Mouse (Mus musculus): Measurements from ENCODE around the gene Akap6.

The Akap6 gene

GRCm38 (mm10) chr12:52699146-52699545 is at the start of gene Akap6:
Akap6 (plus strand) TSS chr12:52699383.
- peak; percentile 87 to 89 for DNase-seq (ENCODE audit: low spot score in 2 of 2)

GRCm38 (mm10) chr12:52662907-52663790 is 36.0 kb upstream of the Akap6 start:
- DNase-seq (ENCODE audit: low spot score in 2 of 2) = no peak

- no peak for DNase-seq (ENCODE audit: low spot score in 2 of 2)
These were observed 34.2 kb upstream of the Akap6 start for GRCm38 (mm10) chr12:52664944-52665343.

- no peak for DNase-seq (ENCODE audit: low spot score in 2 of 2)
These were observed 27.7 kb upstream of the Akap6 start for GRCm38 (mm10) chr12:52671436-52671835.

GRCm38 (mm10) chr12:52671943-52672342 is 27.2 kb upstream of the Akap6 start:
- DNase-seq (ENCODE audit: low spot score in 2 of 2) = no peak

GRCm38 (mm10) chr12:52673361-52673960 is 25.7 kb upstream of the Akap6 start:
- no peak for DNase-seq (ENCODE audit: low spot score in 2 of 2)

- DNase-seq (ENCODE audit: low spot score in 2 of 2) = no peak
These were observed 24.2 kb upstream of the Akap6 start for GRCm38 (mm10) chr12:52675010-52675409.

GRCm38 (mm10) chr12:52687355-52687754 is 11.8 kb upstream of the Akap6 start:
- DNase-seq (ENCODE audit: low spot score in 2 of 2) = no peak

- no peak for DNase-seq (ENCODE audit: low spot score in 2 of 2)
These were observed 10.5 kb upstream of the Akap6 start for GRCm38 (mm10) chr12:52688712-52689111.

GRCm38 (mm10) chr12:52691552-52691951 is 7.6 kb upstream of the Akap6 start:
- DNase-seq (ENCODE audit: low spot score in 2 of 2) = no peak

GRCm38 (mm10) chr12:52692290-52692974 is 6.8 kb upstream of the Akap6 start:
- DNase-seq (ENCODE audit: low spot score in 2 of 2) = no peak

GRCm38 (mm10) chr12:52697407-52698109 is 1.6 kb upstream of the Akap6 start:
- DNase-seq (ENCODE audit: low spot score in 2 of 2) = no peak

- DNase-seq (ENCODE audit: low spot score in 2 of 2) = no peak
These were observed 780 bp upstream of the Akap6 start for GRCm38 (mm10) chr12:52698276-52698930.

GRCm38 (mm10) chr12:52699961-52700696 is 946 bp downstream of the Akap6 start:
- DNase-seq (ENCODE audit: low spot score in 2 of 2) = no peak

- no peak for DNase-seq (ENCODE audit: low spot score in 2 of 2)
These were observed 1.6 kb downstream of the Akap6 start for GRCm38 (mm10) chr12:52700697-52701191.

GRCm38 (mm10) chr12:52701201-52701641 is 2.0 kb downstream of the Akap6 start:
- no peak for DNase-seq (ENCODE audit: low spot score in 2 of 2)

GRCm38 (mm10) chr12:52702368-52702967 is 3.3 kb downstream of the Akap6 start:
- no peak for DNase-seq (ENCODE audit: low spot score in 2 of 2)

- no peak for DNase-seq (ENCODE audit: low spot score in 2 of 2)
These were observed 4.9 kb downstream of the Akap6 start for GRCm38 (mm10) chr12:52704081-52704480.

- no peak for DNase-seq (ENCODE audit: low spot score in 2 of 2)
These were observed 5.6 kb downstream of the Akap6 start for GRCm38 (mm10) chr12:52704810-52705209.

- no peak for DNase-seq (ENCODE audit: low spot score in 2 of 2)
These were observed 12.2 kb downstream of the Akap6 start for GRCm38 (mm10) chr12:52711382-52711781.
